Mouse (Mus musculus): ENCODE data around the gene Kng2. TPM values are rescaled to one million over a fixed set of nuclear protein-coding genes. Genes with fewer than 3 reads are reported as not detected.
"Not testable (repeated sequence)": the region's sequence is repeated elsewhere in the genome, so short reads cannot be mapped to it uniquely, and the experiment has no call there.

Gene Kng2
- polyA plus RNA-seq, 1 experiment from 2014 or later, result 0.14 TPM

DNA sequence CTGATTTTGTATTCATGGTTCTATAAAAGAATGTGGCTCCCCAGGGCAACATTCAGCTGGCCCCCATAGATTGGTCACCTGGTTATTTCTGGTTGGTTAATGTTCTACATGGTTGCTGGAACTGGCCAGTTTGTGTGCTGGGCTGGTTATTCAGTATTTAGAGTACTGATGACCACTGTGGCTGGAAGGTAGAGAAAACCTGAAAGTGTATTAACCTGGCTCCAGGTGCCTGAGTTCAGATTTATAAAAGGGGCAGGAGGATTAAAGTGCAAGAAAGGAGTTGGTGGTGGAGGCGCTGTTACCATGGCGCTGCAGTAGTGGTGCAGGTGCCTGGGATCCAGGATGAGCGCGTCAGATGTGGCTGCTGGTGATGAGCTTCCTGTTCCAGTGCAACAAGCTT is 4.4 kb upstream of the Kng2 start:
- ATAC-seq (replicated peaks; ENCODE audit: extremely low read depth, insufficient read depth, low FRiP score), result no peak
- WGBS, result 87% methylated on average over 4 of the region's 4 CpGs
- Histone ChIP-seq H3K4me1 (ENCODE audit: control insufficient read depth, insufficient read depth, low read length) (0 out of 2 replicates have a peak, but pooled peaks cover 2% of the 10 kb centered on the region), H3K27me3 (ENCODE audit: control insufficient read depth, insufficient read depth, low read length) (no peaks in the 10 kb centered on the region), H3K36me3 (ENCODE audit: control insufficient read depth, insufficient read depth) (no peaks in the 10 kb centered on the region), H3K9ac (ENCODE audit: low read length) (no peak overlapping the region), H3K4me2 (ENCODE audit: low read depth, low read length) (no peak overlapping the region), H3K27ac (ENCODE audit: low read length) (no peak overlapping the region), H3K9me3 (replicated peaks; ENCODE audit: control insufficient read depth, low read length) (no peaks in the 10 kb centered on the region; the same call in 1 of the 2 replicates), H3K4me3 (ENCODE audit: low read length) (no peak overlapping the region)

DNA sequence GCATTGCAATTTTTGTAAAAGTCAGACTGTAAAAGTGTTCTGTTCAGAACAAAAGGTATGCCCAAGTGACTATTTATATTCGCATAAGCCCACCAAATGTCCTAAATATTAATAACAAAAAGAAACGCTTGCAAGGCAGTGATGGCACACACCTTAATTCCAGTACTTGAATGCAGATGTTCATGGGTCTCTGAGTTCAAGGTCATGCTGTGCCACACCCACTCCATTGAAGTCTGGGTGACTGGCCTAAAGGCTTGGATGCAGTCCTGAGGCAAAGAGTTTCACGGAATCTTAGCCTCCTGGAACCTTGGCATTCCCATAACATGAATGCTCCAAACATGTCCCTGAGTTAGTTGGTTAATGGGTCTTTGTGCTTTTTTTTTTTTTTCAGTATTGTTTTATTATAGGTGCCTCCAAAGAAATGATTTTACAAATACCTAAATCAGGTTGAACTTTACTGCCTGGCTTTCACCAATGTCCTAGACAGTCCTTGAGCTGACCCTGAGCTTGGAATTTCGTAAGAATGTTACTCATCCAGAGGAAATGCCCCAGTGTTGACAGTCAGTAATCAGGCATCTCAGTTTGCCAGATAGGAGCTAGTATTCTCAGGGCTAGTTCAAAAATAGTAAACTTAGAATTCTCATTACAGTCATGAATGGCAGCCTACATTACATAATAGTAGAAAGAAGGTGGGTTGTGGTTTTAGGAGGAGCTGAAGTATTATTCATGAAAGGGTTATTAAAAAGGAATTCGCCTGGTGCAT is 1.6 kb upstream of the Kng2 start:
- Histone ChIP-seq H3K36me3 (ENCODE audit: control insufficient read depth, insufficient read depth) (no peaks in the 10 kb centered on the region), H3K9ac (ENCODE audit: low read length) (no peak overlapping the region), H3K4me3 (ENCODE audit: low read length) (no peak overlapping the region), H3K27me3 (ENCODE audit: control insufficient read depth, insufficient read depth, low read length) (no peaks in the 10 kb centered on the region), H3K27ac (ENCODE audit: low read length) (no peak overlapping the region), H3K4me2 (ENCODE audit: low read depth, low read length) (no peak overlapping the region), H3K4me1 (ENCODE audit: control insufficient read depth, insufficient read depth, low read length) (0 out of 2 replicates have a peak, but pooled peaks cover 2% of the 10 kb centered on the region), H3K9me3 (replicated peaks; ENCODE audit: control insufficient read depth, low read length) (no peaks in the 10 kb centered on the region; the same call in 1 of the 2 replicates)
- no peak for ATAC-seq (replicated peaks; ENCODE audit: extremely low read depth, insufficient read depth, low FRiP score)
- WGBS, result 69% methylated on average over 5 of the region's 5 CpGs

DNA sequence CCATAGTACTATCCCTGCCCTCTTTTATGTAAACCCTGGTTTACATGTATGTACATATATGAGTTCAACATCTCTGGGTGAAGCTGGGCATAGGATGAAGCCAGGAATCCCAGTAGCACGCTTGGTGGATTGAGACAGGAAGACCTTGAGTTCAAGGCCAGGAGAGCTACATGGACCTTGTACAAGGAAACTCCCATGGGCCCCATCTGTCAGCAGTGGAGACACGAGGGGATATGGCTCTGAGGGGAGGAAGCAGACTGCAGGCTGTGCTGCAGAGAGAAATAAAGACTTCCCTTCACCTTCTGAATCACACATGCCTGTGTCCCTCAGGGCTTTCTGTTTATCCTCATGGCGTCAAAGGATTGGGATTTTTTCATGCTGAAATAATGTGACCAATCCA is 1.9 kb downstream of the Kng2 start:
- not testable (repeated sequence) for H3K27ac ChIP-seq (ENCODE audit: low read length); H3K4me1 ChIP-seq (ENCODE audit: control insufficient read depth, insufficient read depth, low read length); H3K9me3 ChIP-seq (replicated peaks; ENCODE audit: control insufficient read depth, low read length); H3K4me3 ChIP-seq (ENCODE audit: low read length); ATAC-seq (replicated peaks; ENCODE audit: extremely low read depth, insufficient read depth, low FRiP score); H3K9ac ChIP-seq (ENCODE audit: low read length); H3K4me2 ChIP-seq (ENCODE audit: low read depth, low read length); H3K27me3 ChIP-seq (ENCODE audit: control insufficient read depth, insufficient read depth, low read length); H3K36me3 ChIP-seq (ENCODE audit: control insufficient read depth, insufficient read depth)
- WGBS, result 29% methylated on average over 3 of the region's 3 CpGs

DNA sequence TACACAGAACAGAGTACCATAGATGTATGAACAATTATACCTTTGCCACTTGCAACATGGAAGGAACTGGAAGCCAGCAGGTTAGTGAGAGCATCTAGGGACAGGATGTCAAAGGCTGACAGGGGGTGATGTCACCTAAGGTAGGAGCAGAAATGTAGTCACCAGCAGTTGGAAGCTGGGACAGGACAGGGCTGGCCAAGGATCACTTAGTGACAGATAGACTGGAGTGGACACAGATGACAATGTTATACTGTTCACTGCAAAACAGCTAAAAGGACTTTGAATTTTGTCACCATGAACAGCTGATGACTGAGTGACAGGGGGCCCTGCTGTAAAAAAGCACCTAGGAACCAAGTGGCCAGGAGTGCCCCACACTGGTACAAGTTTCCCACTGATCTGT is 2.7 kb downstream of the Kng2 start:
- Histone ChIP-seq H3K9me3 (replicated peaks; ENCODE audit: control insufficient read depth, low read length) (no peaks in the 10 kb centered on the region), H3K36me3 (ENCODE audit: control insufficient read depth, insufficient read depth) (no peaks in the 10 kb centered on the region), H3K4me3 (ENCODE audit: low read length) (no peak overlapping the region), H3K27ac (ENCODE audit: low read length) (no peak overlapping the region), H3K4me1 (ENCODE audit: control insufficient read depth, insufficient read depth, low read length) (0 out of 2 replicates have a peak, but pooled peaks cover 2% of the 10 kb centered on the region), H3K27me3 (ENCODE audit: control insufficient read depth, insufficient read depth, low read length) (no peaks in the 10 kb centered on the region), H3K9ac (ENCODE audit: low read length) (no peak overlapping the region), H3K4me2 (ENCODE audit: low read depth, low read length) (no peak overlapping the region)
- no peak for ATAC-seq (replicated peaks; ENCODE audit: extremely low read depth, insufficient read depth, low FRiP score)

DNA sequence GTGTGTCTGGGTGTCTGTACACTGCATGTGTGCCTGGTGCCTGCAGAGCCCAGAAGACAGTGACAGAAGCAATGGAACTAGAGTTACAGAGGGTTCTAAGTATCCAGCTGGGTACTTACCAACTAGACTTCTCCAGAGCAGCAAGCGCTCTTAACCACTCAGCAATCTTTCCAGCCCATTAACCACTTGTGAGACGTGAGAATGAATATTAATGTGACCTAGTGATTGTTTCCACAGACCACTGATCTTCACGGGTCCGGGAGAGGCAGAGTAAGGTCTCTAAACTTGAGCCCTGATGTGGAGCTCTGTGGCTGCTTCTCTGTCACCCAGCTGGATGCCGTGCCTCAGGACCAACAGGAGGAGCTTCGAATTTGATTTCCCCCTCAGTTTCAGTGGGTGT is 4.2 kb downstream of the Kng2 start:
- H3K36me3 ChIP-seq (ENCODE audit: control insufficient read depth, insufficient read depth), result no peaks in the 10 kb centered on the region

DNA sequence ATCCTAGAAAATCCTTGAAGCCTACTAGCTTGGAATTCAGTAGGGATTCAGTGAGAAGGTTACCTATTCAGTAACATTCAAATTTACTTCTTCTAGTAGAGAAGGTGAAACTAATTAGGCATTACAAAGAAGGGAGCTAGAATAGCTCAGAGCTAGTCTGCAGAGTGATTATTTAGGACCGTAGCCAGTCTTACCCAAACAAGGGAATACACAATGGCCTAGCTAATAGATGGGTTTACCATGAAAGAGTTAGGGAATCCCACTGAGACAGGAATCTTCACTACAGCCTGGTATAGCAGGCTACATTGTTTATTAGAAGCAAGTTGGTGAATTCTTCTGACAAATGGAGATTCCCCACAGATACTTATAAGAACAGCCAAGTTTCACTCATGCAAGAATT is 8.7 kb downstream of the Kng2 start:
- not testable (repeated sequence) for H3K4me3 ChIP-seq (ENCODE audit: low read length); ATAC-seq (replicated peaks; ENCODE audit: extremely low read depth, insufficient read depth, low FRiP score); H3K27me3 ChIP-seq (ENCODE audit: control insufficient read depth, insufficient read depth, low read length); H3K4me2 ChIP-seq (ENCODE audit: low read depth, low read length); H3K9ac ChIP-seq (ENCODE audit: low read length); H3K4me1 ChIP-seq (ENCODE audit: control insufficient read depth, insufficient read depth, low read length); H3K9me3 ChIP-seq (replicated peaks; ENCODE audit: control insufficient read depth, low read length); H3K36me3 ChIP-seq (ENCODE audit: control insufficient read depth, insufficient read depth); H3K27ac ChIP-seq (ENCODE audit: low read length)
- WGBS, result 54% methylated on average over 1 of the region's 1 CpGs

More for the DNA sequence above, 4.2 kb downstream of the Kng2 start:
- H3K4me2 ChIP-seq (ENCODE audit: low read depth, low read length), result no peak overlapping the region
- no peak overlapping the region for H3K27ac ChIP-seq (ENCODE audit: low read length)
- H3K4me3 ChIP-seq (ENCODE audit: low read length), result no peak overlapping the region
- no peaks in the 10 kb centered on the region for H3K9me3 ChIP-seq (replicated peaks; ENCODE audit: control insufficient read depth, low read length)
- 69% methylated on average over 6 of the region's 6 CpGs for WGBS
- H3K9ac ChIP-seq (ENCODE audit: low read length), result no peak overlapping the region
- H3K27me3 ChIP-seq (ENCODE audit: control insufficient read depth, insufficient read depth, low read length), result no peaks in the 10 kb centered on the region
- no peak for ATAC-seq (replicated peaks; ENCODE audit: extremely low read depth, insufficient read depth, low FRiP score)
- H3K4me1 ChIP-seq (ENCODE audit: control insufficient read depth, insufficient read depth, low read length), result no peaks in the 10 kb centered on the region

DNA sequence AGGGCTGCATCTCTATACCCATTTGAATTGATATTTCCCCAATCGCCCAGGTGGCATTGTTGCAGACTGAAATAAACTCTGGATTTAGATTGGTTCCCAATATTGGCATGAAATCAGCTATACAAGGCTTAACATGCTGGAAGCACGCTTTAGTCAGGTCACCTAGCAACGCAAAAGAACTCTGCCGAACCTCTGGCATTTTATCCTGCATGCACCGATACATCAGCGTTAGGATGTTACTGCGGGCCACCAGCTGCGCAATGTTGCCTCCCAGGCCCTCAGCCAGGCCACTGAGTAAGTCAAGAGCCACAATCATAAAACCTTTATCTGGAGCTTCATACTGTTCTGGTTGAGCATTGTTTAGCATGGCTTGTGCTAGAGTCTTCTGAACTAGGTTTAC is 14.6 kb downstream of the Kng2 start:
- H3K36me3 ChIP-seq (ENCODE audit: control insufficient read depth, insufficient read depth); H3K4me3 ChIP-seq (ENCODE audit: low read length); ATAC-seq (replicated peaks; ENCODE audit: extremely low read depth, insufficient read depth, low FRiP score); H3K4me2 ChIP-seq (ENCODE audit: low read depth, low read length); H3K27ac ChIP-seq (ENCODE audit: low read length); H3K9ac ChIP-seq (ENCODE audit: low read length); H3K27me3 ChIP-seq (ENCODE audit: control insufficient read depth, insufficient read depth, low read length); H3K4me1 ChIP-seq (ENCODE audit: control insufficient read depth, insufficient read depth, low read length); H3K9me3 ChIP-seq (replicated peaks; ENCODE audit: control insufficient read depth, low read length): not testable (repeated sequence)
- 87% methylated on average over 8 of the region's 8 CpGs for WGBS

DNA sequence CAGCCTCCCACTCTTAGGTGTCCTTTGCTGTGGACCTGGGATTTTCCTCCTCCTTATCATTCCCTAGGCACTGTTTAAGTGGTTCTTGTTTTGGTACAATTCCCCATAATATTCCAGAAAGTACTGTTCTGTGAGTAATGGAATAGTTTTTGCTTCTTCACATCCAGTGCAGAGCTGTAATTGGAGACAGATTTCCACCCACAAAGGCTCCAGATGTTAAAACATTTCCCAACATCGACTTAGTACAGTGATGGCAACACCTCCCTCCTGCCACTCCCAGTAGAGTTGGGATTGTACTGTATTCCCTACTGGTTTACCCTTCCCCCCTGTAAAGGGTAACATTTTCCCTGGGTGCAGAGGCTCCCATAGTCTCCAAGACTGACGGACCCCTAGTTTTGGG is 15.5 kb downstream of the Kng2 start:
- not testable (repeated sequence) for H3K4me2 ChIP-seq (ENCODE audit: low read depth, low read length); H3K9me3 ChIP-seq (replicated peaks; ENCODE audit: control insufficient read depth, low read length); ATAC-seq (replicated peaks; ENCODE audit: extremely low read depth, insufficient read depth, low FRiP score); H3K4me3 ChIP-seq (ENCODE audit: low read length); H3K9ac ChIP-seq (ENCODE audit: low read length); H3K4me1 ChIP-seq (ENCODE audit: control insufficient read depth, insufficient read depth, low read length); H3K27ac ChIP-seq (ENCODE audit: low read length); H3K27me3 ChIP-seq (ENCODE audit: control insufficient read depth, insufficient read depth, low read length); H3K36me3 ChIP-seq (ENCODE audit: control insufficient read depth, insufficient read depth)
- WGBS, result 72% methylated on average over 2 of the region's 2 CpGs

DNA sequence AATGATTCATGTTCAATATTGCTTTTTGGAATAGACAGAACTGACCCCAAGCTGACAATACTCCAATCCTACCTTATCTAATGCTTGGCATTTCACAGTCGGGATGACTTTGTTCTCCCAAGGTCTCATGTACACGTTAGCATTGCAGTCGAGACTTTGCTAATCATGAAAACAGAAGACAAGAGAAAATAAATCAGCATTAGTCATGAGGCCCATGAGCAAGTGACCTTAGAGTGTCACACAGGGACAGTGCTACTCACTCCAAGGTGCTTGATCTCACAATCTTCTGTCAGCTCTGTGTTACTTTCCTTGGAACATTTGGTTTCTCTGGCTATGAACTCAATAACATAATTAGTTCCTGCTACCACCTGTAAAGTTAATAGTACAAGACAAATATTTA is 32.3 kb downstream of the Kng2 start:
- not testable (repeated sequence) for H3K36me3 ChIP-seq (ENCODE audit: control insufficient read depth, insufficient read depth); H3K9ac ChIP-seq (ENCODE audit: low read length); H3K4me2 ChIP-seq (ENCODE audit: low read depth, low read length); H3K4me3 ChIP-seq (ENCODE audit: low read length); ATAC-seq (replicated peaks; ENCODE audit: extremely low read depth, insufficient read depth, low FRiP score); H3K4me1 ChIP-seq (ENCODE audit: control insufficient read depth, insufficient read depth, low read length); H3K9me3 ChIP-seq (replicated peaks; ENCODE audit: control insufficient read depth, low read length); H3K27me3 ChIP-seq (ENCODE audit: control insufficient read depth, insufficient read depth, low read length); H3K27ac ChIP-seq (ENCODE audit: low read length)
- WGBS, result 68% methylated on average over 3 of the region's 3 CpGs

Data from heart, embryonic 16.5 days (tissue).